Mouse (Mus musculus): ENCODE measurements at regions not wholly inside any gene's neighbourhood (a gene's known extent, or its start where the extent isn't known, plus 50 kb on each side); places are given as distances from the start of the nearest gene placed in this dataset.
"Not testable (repeated sequence)": the region's sequence is repeated elsewhere in the genome, so short reads cannot be mapped to it uniquely, and the experiment has no call there.

DNA sequence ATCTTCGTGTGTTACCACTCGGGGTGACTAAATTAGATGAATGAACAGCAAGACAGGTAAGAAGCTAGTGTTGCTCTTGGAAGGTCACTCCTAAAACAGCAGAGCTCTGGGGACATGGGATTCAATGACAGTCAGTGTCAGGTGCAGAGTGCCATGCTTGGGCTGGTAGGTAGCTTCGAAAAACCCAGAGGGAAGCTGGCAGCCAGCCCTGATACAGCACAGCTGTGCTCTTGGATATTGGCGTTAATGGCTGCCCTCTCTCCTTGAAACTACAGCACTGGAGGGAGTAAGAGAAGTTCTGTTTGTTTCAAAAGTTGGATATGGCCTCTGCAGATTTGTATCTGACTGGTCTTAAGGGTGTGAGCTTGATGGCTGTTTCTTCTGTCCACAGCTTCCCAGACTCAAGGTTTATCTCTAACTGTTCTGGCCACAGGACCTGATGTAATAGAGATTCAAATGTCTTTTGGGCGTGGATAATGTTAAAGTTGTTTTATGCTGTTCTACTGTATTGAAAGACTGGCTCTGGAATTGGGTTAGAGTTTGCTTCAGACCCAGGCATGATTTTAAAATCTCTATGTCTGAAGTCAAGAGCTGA lies 152.7 kb downstream of the Cand1 start:
- WGBS: 70% methylated on average over 5 of the region's 5 CpGs
- Histone ChIP-seq H3K9ac (replicated peaks; ENCODE audit: low read depth, low read length) (no peak overlapping the region), H3K4me1 (ENCODE audit: control insufficient read depth, insufficient read depth, low read length) (no peaks in the 10 kb centered on the region), H3K4me2 (replicated peaks; ENCODE audit: low read depth, low read length) (no peak overlapping the region), H3K27me3 (ENCODE audit: control insufficient read depth, insufficient read depth, low read length) (no peaks in the 10 kb centered on the region), H3K27ac (ENCODE audit: low read length) (no peak overlapping the region), H3K36me3 (ENCODE audit: control insufficient read depth, insufficient read depth, low read length) (no peaks in the 10 kb centered on the region), H3K9me3 (ENCODE audit: control insufficient read depth, low read depth, low read length) (no peaks in the 10 kb centered on the region), H3K4me3 (ENCODE audit: low read depth, low read length) (no peak overlapping the region)
- no peak for ATAC-seq (ENCODE audit: insufficient number of reproducible peaks, insufficient read depth, low FRiP score, low read depth)

DNA sequence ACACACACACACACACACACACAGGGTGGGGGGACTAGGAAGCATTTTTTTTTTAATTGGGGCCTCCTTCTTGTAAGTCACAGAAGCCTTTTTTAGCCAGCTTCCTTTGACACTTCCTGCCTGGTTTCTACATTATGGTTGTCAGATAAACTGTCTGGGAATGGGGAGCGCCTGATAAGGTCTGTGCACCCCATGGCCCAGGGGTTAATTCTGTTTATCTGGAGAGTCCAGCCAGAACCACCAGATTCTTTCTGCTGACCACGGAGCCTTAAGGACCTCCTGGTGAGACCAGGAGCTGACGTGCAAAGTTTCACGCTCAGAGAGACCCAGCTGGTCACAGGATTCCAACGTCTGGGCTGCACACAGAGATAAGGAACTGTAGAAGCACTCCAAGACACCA lies 153.4 kb downstream of the Cand1 start:
- no peak for ATAC-seq (ENCODE audit: insufficient number of reproducible peaks, insufficient read depth, low FRiP score, low read depth)
- WGBS: 47% methylated on average over 5 of the region's 5 CpGs
- Histone ChIP-seq H3K36me3 (ENCODE audit: control insufficient read depth, insufficient read depth, low read length) (no peaks in the 10 kb centered on the region), H3K27me3 (ENCODE audit: control insufficient read depth, insufficient read depth, low read length) (no peaks in the 10 kb centered on the region), H3K9ac (replicated peaks; ENCODE audit: low read depth, low read length) (no peak overlapping the region), H3K4me3 (ENCODE audit: low read depth, low read length) (no peak overlapping the region), H3K27ac (ENCODE audit: low read length) (no peak overlapping the region), H3K9me3 (ENCODE audit: control insufficient read depth, low read depth, low read length) (no peaks in the 10 kb centered on the region), H3K4me1 (ENCODE audit: control insufficient read depth, insufficient read depth, low read length) (no peaks in the 10 kb centered on the region), H3K4me2 (replicated peaks; ENCODE audit: low read depth, low read length) (no peak overlapping the region)

- Histone ChIP-seq H3K27ac (ENCODE audit: low read length) (no peak overlapping the region), H3K4me1 (ENCODE audit: control insufficient read depth, insufficient read depth, low read length) (no peaks in the 10 kb centered on the region), H3K4me2 (replicated peaks; ENCODE audit: low read depth, low read length) (no peak overlapping the region), H3K9ac (replicated peaks; ENCODE audit: low read depth, low read length) (no peak overlapping the region), H3K27me3 (ENCODE audit: control insufficient read depth, insufficient read depth, low read length) (no peaks in the 10 kb centered on the region), H3K4me3 (ENCODE audit: low read depth, low read length) (no peak overlapping the region), H3K9me3 (ENCODE audit: control insufficient read depth, low read depth, low read length) (no peaks in the 10 kb centered on the region), H3K36me3 (ENCODE audit: control insufficient read depth, insufficient read depth, low read length) (no peaks in the 10 kb centered on the region)
- WGBS: 74% methylated on average over 4 of the region's 4 CpGs
- no peak for ATAC-seq (ENCODE audit: insufficient number of reproducible peaks, insufficient read depth, low FRiP score, low read depth)
These were observed 156.4 kb downstream of the Cand1 start for GRCm38 (mm10) chr10:119083431-119083830.

DNA sequence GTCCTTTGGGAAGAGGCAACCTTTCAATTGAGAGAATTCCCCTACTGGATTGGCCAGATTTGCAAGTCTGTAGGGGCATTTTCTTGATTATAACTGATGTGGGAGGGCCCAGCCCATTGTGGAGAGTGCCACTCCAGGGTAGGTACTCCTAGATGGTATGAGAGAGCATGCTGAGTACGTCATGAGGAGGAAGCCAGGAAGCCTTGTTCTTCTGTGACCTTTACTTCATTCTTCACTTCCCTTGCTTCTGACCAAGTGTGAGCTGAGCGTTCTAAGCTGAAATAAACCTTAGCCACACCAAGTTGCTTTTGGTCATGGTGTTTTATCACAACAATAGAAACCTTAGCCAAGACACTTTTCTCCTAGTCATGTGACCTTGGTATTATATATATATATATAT lies 157.0 kb downstream of the Cand1 start:
- Histone ChIP-seq H3K9me3 (ENCODE audit: control insufficient read depth, low read depth, low read length) (no peaks in the 10 kb centered on the region), H3K36me3 (ENCODE audit: control insufficient read depth, insufficient read depth, low read length) (no peaks in the 10 kb centered on the region), H3K4me3 (ENCODE audit: low read depth, low read length) (no peak overlapping the region), H3K27me3 (ENCODE audit: control insufficient read depth, insufficient read depth, low read length) (no peaks in the 10 kb centered on the region), H3K4me1 (ENCODE audit: control insufficient read depth, insufficient read depth, low read length) (no peaks in the 10 kb centered on the region), H3K4me2 (replicated peaks; ENCODE audit: low read depth, low read length) (no peak overlapping the region), H3K27ac (ENCODE audit: low read length) (no peak overlapping the region), H3K9ac (replicated peaks; ENCODE audit: low read depth, low read length) (no peak overlapping the region)
- ATAC-seq (ENCODE audit: insufficient number of reproducible peaks, insufficient read depth, low FRiP score, low read depth): no peak
- 84% methylated on average over 2 of the region's 2 CpGs for WGBS

DNA sequence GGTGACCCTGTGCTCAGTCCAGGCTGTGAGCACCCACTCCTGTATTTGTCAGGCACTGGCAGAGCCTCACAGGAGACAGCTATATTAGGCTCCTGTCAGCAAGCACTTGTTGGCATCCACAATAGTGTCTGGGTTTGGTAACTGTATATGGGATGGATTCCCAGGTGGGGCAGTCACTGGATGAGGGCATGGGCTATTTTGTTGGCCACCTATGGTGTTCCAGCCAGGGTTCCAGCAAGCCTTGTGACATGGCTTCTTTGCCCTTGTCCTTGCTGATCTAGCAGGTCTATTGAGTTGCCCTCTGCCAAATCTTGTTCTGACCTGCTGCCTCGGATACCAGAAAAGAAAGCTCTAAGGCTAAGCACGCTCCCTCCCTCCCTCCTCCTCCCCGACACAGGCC lies 158.1 kb downstream of the Cand1 start:
- ATAC-seq (ENCODE audit: insufficient number of reproducible peaks, insufficient read depth, low FRiP score, low read depth); H3K9me3 ChIP-seq (ENCODE audit: control insufficient read depth, low read depth, low read length): not testable (repeated sequence)

GRCm38 (mm10) chr10:119076100-119076566 lies 163.7 kb downstream of the Cand1 start:
- no peaks in the 10 kb centered on the region for H3K9me3 ChIP-seq (ENCODE audit: control insufficient read depth, low read depth, low read length)
- no peaks in the 10 kb centered on the region for H3K27me3 ChIP-seq (ENCODE audit: control insufficient read depth, insufficient read depth, low read length)
- 7% methylated on average over 12 of the region's 12 CpGs for WGBS
- H3K4me2 ChIP-seq (replicated peaks; ENCODE audit: low read depth, low read length): peak overlapping the region; percentile 23
- no peak overlapping the region for H3K9ac ChIP-seq (replicated peaks; ENCODE audit: low read depth, low read length)
- H3K27ac ChIP-seq (ENCODE audit: low read length): peak overlapping the region; percentile 2; the same call in 1 of the 2 replicates
- ATAC-seq (ENCODE audit: insufficient number of reproducible peaks, insufficient read depth, low FRiP score, low read depth): peak; percentile 62
- no peak overlapping the region for H3K4me3 ChIP-seq (ENCODE audit: low read depth, low read length)
- H3K36me3 ChIP-seq (ENCODE audit: control insufficient read depth, insufficient read depth, low read length): no peaks in the 10 kb centered on the region
- H3K4me1 ChIP-seq (ENCODE audit: control insufficient read depth, insufficient read depth, low read length): peaks cover 20% of the 10 kb centered on the region

More for the DNA sequence above, 158.1 kb downstream of the Cand1 start:
- H3K4me3 ChIP-seq (ENCODE audit: low read depth, low read length); H3K27ac ChIP-seq (ENCODE audit: low read length); H3K4me2 ChIP-seq (replicated peaks; ENCODE audit: low read depth, low read length); H3K36me3 ChIP-seq (ENCODE audit: control insufficient read depth, insufficient read depth, low read length); H3K27me3 ChIP-seq (ENCODE audit: control insufficient read depth, insufficient read depth, low read length); H3K9ac ChIP-seq (replicated peaks; ENCODE audit: low read depth, low read length); H3K4me1 ChIP-seq (ENCODE audit: control insufficient read depth, insufficient read depth, low read length): not testable (repeated sequence)
- WGBS: 63% methylated on average over 3 of the region's 3 CpGs

GRCm38 (mm10) chr10:119074887-119075286 lies 165.0 kb downstream of the Cand1 start:
- Histone ChIP-seq H3K4me1 (ENCODE audit: control insufficient read depth, insufficient read depth, low read length) (peaks cover 20% of the 10 kb centered on the region), H3K4me3 (ENCODE audit: low read depth, low read length) (no peak overlapping the region), H3K36me3 (ENCODE audit: control insufficient read depth, insufficient read depth, low read length) (no peaks in the 10 kb centered on the region), H3K9ac (replicated peaks; ENCODE audit: low read depth, low read length) (no peak overlapping the region), H3K27me3 (ENCODE audit: control insufficient read depth, insufficient read depth, low read length) (no peaks in the 10 kb centered on the region), H3K27ac (ENCODE audit: low read length) (0 out of 2 replicates have a peak overlapping the region, but pooled peaks have one; percentile 7), H3K9me3 (ENCODE audit: control insufficient read depth, low read depth, low read length) (no peaks in the 10 kb centered on the region), H3K4me2 (replicated peaks; ENCODE audit: low read depth, low read length) (peak overlapping the region; percentile 27)
- WGBS: 46% methylated on average over 15 of the region's 15 CpGs
- peak; percentile 49 for ATAC-seq (ENCODE audit: insufficient number of reproducible peaks, insufficient read depth, low FRiP score, low read depth)

DNA sequence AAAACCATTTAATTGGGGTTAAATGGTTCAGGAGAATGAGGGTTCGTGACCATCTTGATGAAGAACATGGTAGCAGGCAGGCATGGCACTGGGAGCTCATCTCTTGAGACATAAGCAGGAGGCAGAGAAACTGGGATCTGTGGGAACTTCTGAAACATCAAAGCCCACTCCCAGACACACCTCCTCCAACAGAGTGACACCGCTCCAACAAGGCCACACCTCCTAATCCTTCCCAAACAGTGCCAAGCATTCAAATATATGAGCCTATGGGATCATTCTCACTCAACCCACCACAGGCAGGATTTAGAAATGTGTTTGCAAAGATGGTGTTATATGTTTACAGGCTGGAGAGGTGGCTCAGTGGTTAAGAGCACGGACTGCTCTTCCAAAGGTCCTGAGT lies 165.9 kb downstream of the Cand1 start:
- Histone ChIP-seq H3K36me3 (ENCODE audit: control insufficient read depth, insufficient read depth, low read length) (no peaks in the 10 kb centered on the region), H3K27ac (ENCODE audit: low read length) (no peak overlapping the region), H3K9ac (replicated peaks; ENCODE audit: low read depth, low read length) (no peak overlapping the region), H3K4me3 (ENCODE audit: low read depth, low read length) (no peak overlapping the region), H3K9me3 (ENCODE audit: control insufficient read depth, low read depth, low read length) (no peaks in the 10 kb centered on the region), H3K4me2 (replicated peaks; ENCODE audit: low read depth, low read length) (no peak overlapping the region), H3K27me3 (ENCODE audit: control insufficient read depth, insufficient read depth, low read length) (no peaks in the 10 kb centered on the region), H3K4me1 (ENCODE audit: control insufficient read depth, insufficient read depth, low read length) (peaks cover 20% of the 10 kb centered on the region)
- no peak for ATAC-seq (ENCODE audit: insufficient number of reproducible peaks, insufficient read depth, low FRiP score, low read depth)
- WGBS: 95% methylated on average over 3 of the region's 3 CpGs

DNA sequence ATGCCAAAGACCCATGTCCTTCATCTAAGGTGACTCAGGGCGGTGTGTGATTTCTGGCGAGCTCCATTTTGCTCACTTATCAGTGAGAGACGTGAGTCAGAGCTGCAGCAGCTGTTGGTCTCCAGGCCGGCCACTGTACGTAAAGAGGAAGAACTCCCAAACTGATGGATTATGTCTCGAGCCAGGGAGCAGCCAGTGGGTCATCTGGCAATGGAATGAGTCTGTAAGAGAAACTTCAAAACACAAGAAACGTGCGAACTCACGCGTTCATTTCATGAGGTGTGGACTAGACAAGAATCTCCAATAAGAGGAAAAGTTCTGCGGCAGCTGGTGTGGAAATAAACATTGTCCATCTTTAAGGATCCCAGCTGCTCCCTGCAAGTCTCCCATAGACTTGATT lies 170.4 kb downstream of the Cand1 start:
- Histone ChIP-seq H3K36me3 (ENCODE audit: control insufficient read depth, insufficient read depth, low read length) (no peaks in the 10 kb centered on the region), H3K27ac (ENCODE audit: low read length) (no peak overlapping the region), H3K9me3 (ENCODE audit: control insufficient read depth, low read depth, low read length) (no peaks in the 10 kb centered on the region), H3K4me2 (replicated peaks; ENCODE audit: low read depth, low read length) (no peak overlapping the region), H3K4me1 (ENCODE audit: control insufficient read depth, insufficient read depth, low read length) (0 out of 2 replicates have a peak, but pooled peaks cover 3% of the 10 kb centered on the region), H3K27me3 (ENCODE audit: control insufficient read depth, insufficient read depth, low read length) (no peaks in the 10 kb centered on the region), H3K4me3 (ENCODE audit: low read depth, low read length) (no peak overlapping the region), H3K9ac (replicated peaks; ENCODE audit: low read depth, low read length) (no peak overlapping the region)
- peak; percentile 61; the same call in 1 of the 2 replicates for ATAC-seq (ENCODE audit: insufficient number of reproducible peaks, insufficient read depth, low FRiP score, low read depth)
- WGBS: 36% methylated on average over 11 of the region's 11 CpGs

All from stomach, embryonic 14.5 days (tissue).